Mouse (Mus musculus): ENCODE results near the gene Arcn1.

GRCm38 (mm10) chr9:44709600-44709999 is 58.0 kb downstream of the Arcn1 start:
- TF ChIP-seq CTCF (IDR thresholded peaks at IDR 0.05; ENCODE audit: low read depth, low read length): peak; percentile 61; the same call in 1 of the 2 replicates
- no peak for TF ChIP-seq POLR2A (IDR thresholded peaks at IDR 0.05; ENCODE audit: extremely low read depth, insufficient read depth, low read length)
